Mouse (Mus musculus): Measurements from ENCODE around the gene Uox. TPM values are rescaled to one million over a fixed set of nuclear protein-coding genes. Genes with fewer than 3 reads are reported as not detected.

The Uox gene
- polyA plus RNA-seq, 2 experiments from 2014 or later: not detected

DNA sequence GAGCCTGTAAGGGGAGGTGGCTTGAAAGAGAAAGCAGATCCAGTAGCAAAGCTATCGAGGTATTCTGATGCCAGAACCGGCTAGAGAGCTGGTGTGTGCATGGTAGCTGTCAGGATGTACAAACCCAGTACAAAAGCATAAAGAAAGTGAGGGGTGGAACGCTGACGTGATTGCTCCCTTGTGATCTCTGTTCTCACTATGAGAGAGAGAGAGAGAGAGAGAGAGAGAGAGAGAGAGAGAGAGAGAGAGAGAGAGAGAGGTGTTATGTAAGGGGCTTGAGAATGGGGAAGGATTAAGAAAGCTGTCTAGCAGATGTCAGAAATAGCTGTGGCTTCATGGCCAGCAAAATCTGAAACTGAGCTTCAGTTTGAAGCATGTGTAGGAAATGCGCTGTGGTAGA is 13.7 kb downstream of the Uox start:
- peak; percentile 57 for ATAC-seq

DNA sequence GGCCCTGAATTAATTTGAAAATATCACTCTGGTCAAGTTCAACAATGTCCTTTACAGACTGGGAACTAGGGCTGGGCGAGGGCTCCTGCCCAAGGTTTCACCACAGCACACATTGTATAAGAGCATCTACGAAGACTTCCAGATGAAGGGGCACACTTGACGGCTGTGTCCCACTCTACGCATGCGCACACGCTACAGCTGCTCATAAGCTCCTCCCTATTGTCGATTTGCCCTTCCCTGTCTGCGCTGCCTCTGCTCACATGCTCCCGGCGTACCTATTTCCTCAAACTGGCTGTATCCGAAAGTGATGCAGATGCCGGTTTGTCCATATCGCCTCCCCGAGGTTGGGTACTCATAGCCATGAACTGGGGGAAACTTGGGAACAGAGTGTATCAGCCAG is 16.4 kb downstream of the Uox start:
- no peak for ATAC-seq

DNA sequence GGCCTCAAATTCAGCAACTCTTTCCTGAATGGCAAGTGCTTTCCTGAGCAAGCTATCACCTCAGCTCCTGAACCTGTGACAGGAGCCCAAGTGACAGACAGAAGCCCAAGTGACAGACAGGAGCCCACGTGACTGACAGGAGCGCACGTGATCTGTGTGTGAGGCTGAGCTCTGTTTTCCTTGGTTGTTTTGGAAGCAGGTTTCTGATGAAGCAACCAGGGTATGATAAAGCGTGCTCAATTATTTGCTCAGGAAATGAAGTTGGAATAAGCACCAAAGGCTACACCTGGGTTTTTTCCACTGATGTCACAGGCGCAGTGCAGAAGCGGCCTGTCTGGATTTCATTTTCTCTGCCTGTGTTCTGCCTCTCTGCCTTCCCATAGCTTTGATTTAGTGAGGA is 19.3 kb downstream of the Uox start:
- no peak for ATAC-seq

DNA sequence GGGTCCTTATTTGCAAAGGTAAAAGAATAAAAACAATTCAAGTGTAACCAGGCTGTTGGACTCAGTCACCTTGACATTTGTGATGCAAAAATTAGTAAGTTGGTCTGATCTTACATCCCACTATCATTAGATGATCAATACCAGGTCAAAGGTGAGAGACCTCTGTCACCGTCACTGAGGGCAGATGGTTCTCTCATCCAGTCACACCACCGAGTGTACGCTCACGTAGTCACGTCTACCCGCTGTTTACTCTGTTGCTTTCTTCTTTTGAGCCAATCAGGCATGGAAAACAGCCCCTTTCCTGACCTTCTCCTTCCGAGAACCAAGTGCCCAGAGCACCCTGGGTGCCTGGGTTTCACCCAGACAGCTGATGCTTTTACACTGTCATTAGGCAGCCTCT is 20.9 kb downstream of the Uox start:
- no peak for ATAC-seq

DNA sequence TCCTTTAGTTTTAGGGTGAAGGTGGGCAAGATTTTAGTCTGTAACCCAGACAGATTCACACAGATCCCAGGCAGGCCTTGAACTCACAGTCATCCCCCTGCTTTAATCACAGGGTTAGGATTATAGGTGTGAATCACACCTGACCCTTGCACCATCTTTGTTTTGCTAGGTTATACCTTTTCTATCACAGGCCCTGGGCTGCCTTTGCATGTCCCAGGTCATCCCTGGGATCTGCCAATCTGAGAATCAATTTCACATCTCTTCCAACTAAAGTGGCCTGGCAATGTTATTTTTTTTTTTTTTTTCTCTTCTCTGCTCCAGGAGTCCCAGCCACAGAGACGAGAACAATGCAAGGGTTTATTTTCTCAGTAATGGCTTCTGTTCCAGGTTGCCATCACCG is 21.4 kb downstream of the Uox start:
- no peak for ATAC-seq

DNA sequence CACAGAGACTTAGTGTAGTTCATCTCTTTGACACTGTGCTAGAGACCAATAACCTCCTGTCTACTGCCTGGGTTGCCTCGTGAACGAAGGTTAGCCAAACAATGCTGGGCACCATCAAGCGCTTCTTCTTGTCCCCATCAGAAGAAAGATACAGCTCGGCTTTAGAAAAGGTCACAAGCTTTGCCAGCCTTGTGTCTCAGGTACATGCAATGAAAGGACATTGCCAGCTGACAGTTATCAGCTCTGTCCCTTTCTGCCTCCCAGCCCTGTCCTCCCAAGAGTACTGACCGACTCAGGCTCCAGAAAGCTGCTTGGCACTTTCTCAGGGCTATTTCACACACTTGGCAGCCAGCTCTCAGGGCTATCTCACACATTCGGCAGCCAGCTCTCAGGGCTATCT is 25.2 kb downstream of the Uox start:
- no peak for ATAC-seq

DNA sequence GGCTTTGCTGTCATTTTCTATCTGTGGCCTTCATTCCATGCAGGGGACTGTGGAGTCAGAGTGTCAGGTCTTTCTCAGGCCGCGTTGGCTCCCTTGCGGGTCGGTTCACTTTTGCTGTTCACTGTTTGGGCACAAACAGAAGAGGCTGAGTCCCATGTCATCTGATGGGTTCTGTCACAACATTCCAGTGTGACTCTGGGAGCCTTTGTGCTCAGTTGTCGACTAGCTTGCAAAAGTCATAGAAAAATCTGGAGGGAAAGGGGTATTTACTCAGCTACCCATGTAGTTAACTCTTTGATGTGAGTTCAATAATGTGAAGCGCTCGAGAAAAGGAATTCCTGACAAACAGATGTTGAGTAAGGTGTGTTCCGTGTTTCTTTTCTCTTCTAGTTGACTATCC is 26.2 kb downstream of the Uox start:
- no peak for ATAC-seq

DNA sequence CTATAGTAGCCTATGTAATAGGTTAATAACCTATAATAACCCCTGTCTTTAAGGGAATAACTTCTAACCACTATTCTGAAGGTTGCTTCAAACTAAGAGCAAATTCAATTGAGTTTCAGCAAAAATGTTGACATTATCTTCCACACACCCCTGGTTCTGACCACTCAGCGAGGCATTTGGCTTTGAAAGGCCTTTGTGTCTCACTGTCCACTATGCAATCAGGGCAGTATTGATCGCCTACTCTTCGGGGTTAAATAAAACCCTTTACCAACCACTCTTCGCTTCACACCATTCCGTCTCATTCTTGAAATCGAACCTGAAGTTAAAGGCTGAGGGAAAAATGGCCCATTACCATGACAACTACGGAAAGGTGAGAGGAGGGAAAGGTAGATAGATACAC is 26.6 kb downstream of the Uox start:
- no peak for ATAC-seq

DNA sequence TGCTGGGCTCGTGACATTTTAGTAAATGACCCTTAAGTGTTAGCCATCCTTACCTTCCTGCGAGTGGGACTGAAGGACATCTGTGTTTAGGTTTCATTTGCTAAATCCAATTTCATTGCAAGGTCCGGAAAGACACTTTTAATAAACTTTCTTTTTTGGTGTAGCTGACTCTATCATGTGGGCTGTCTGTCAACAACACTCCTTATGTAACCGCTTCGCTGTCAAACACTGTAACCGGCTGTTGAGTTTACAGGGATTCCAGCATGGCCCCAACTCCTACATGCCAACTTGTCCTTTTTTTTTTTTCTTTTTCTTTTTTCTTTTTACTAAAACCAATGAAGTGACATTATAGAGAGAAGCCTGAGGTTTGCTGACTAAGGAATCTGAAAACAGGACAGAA is 28.2 kb downstream of the Uox start:
- ATAC-seq: no peak

DNA sequence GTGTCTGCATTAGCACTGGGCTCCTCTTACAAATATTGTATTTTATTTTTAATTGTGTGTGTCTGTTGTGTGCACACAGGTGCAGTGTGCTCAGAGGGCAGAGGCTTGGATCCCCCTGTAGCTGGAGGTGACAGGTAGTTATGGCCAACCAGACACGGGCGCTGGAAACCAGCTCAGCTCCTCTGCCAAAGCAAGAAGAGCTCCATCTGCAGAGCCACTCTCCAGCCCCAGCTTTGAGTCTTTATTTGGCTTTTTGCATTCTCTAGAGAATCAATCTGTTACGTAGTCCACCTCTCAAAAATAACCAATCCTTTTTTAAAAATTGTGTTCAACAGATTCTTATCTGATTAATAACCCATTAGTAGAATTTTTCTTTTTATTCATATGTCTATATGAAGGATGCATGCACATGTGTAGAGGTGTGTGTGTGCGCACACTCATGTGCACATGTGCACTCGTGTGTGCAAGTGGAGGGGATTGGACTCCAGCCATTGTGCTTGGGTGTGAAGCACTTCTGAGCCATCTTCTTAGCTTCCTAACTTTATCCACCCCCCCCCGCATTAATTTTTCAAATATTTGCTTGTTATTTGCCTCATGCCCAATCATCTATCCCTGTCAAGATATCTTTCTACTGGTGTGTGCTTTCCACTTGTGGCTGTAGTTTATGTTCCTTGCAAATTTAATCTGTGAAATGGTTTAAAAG is 29.1 kb downstream of the Uox start:
- no peak for ATAC-seq

DNA sequence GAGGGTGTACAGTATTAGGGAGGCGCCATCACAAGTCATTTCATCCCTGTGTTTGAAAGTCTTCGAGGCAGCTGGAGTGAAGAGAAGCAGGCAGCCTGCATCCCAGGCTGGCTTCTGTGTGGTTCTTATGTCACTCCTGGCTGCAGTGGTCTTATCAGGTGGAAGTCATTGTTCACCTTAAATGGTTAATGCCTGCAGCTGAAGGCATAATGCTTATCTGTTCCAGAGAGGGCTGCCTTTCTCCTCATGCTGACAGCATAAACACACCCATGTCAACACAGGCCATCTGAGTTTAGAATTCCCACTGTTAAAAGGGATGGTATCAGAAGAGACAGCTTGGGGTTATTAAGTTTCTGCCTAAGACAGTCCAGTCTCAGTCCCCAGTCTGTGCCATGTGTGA is 31.0 kb downstream of the Uox start:
- ATAC-seq: no peak

DNA sequence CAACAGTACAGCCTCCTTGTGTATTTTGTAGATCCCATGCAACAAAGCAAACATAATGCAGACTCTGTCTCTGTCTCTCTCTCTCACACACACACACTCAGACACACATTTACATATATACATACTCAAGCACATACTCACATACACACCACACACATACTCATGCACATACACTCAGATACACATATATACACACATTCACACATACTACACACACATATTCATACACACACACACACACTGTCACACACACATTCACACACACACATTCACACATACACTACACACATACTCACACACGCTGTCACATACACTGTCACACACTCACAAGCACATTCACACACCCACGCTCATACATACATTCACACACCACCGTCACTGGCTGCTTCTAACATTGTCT is 32.3 kb downstream of the Uox start:
- no peak for ATAC-seq

DNA sequence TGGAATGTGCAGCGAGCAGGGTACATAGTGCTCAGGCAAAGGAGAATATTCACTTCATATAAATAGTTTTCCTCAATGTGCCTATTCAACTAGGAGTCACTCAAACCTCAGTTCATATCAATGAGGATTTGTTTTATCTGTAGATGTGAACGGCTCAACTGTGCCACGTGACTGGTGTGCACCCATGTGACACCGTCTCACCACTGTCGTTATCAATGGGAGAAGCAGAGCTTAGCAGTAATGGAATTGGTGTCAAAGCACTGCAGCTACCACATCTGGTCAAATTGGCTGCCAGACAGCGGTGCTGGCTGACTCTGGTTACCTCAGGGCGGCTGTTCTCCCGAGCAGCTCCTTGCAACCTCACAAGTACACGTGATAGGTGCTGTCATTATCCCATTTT is 34.4 kb downstream of the Uox start:
- ATAC-seq: no peak

DNA sequence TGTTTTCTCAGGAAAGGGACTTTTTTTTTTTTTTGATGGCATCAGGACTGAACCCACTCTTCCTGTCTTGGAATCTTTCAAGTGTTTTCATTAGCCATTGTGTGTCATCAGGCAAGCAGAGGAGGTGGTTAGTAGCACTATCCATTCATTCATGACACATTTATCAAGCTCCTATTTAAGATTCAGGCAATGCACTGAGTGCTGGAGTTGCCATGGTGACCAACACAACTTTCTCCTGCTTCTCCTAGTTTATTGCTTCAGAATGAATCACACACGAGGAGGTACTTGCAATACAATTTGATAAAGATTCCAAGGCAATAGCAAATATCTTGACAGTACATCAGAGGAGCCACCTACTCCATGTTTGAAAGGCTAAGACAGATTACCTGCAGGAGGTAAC is 37.1 kb downstream of the Uox start:
- ATAC-seq: no peak

DNA sequence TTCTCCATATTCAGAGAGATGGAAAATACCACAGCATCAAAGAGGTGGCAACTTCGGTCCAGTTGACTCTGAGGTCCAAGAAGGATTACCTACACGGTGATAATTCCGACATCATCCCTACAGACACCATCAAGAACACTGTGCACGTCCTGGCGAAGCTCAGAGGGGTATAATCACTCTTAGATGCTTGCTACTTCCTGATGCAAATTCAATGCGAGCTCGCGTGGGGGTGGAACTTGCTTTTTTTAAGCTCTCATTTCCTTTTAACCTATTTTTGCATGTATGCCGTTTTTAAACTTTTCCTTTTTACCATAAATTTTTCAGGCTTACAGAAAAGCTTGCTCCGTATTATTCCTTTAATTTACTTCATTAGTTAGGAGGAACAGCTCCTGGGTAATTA is 40.1 kb downstream of the Uox start:
- ATAC-seq: no peak

DNA sequence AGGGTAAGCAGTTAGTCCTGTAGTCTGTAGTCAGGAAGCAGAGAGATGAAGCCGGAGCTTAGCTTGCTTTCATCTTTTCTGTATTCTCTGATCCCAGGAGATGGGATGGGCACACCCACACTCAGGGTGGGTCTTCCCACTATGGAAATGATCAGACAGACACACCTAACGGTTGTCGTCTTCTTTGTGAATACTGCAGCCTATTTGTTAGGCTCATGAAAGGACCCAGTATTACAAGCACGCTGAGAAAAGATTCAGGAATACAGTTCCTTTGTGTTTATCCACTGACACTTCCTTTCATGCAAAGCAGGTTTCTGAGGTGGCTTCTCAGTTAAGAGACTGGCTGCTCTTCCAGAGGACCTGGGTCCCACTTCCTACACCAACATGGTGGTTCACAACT is 41.0 kb downstream of the Uox start:
- ATAC-seq: no peak

DNA sequence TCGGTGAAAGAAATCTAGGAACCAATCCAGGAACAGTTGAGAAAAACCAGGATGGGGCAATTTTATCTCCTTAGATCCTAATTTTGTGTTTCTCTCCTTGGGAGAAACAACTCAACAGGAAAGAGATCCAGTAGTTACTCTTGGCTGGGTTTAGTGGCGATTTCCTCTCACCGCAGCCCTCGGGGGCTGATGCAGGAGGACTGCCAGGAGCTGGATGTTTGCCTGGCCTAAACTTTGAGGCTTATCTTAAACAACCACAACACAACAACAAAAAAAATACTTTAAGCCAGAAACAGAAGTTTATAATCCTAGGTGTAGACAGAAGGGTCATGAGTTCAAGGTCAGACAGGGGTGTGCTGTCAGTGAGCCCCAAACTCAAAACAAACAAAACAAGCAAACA is 41.6 kb downstream of the Uox start:
- ATAC-seq: no peak

DNA sequence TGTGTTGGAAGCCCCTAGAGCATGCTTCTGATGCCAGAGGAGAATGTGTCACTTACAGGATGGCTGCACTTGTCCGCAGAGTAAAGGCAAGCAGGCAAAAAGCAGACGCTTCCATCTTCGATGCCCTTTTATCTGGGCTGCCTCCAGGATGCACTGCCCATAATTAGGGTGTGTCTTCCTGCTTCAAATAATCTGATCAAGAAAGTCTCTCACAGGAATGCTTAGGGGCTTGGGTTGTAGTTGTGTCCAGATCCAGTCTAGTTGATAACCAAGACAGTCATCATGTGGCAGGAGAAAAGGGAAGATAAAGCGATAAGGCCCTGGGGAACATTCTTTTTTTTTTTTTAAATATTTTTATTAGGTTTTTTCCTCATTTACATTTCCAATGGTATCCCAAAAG is 45.3 kb downstream of the Uox start, which contains the start of gene Dnase2b:
Dnase2b (minus strand) TSS at position 101 of the 400 bp plus-strand sequence.
- no peak for ATAC-seq

DNA sequence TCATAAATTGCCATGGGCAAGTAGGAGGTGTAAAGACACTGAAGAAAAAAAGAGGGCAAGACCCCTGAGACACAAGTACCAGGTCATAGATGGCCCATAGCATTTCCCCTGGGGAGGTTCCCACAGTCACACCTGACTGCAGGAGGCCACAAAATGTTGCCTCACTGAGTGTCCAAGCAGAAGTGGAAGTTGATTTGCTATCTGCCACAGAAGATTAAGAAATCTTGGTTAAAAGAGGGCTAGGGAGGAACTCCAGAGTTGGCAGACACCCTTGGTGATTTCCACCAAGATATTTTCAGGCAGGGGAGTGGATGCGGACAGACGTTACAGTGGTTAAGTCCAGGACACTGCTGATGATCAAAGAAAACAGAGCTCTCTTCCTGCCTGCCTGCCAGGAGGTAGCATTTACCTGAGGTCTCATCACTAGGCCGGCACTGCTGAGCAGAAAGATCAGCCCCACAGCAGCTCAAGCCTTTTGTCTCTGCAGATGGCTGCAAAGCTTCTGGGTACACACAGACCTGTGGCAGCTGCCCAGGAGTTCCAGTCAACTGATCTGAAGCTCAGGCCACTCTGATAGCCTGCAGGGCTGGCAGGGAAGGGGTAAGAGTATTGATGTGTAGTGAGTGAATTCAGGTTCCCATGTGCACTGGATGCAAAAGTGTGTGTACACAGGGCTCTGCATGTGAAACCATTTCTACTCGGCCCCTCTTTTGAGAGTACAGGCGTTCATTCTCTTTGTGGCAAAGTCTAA is 46.5 kb downstream of the Uox start:
- no peak for ATAC-seq

DNA sequence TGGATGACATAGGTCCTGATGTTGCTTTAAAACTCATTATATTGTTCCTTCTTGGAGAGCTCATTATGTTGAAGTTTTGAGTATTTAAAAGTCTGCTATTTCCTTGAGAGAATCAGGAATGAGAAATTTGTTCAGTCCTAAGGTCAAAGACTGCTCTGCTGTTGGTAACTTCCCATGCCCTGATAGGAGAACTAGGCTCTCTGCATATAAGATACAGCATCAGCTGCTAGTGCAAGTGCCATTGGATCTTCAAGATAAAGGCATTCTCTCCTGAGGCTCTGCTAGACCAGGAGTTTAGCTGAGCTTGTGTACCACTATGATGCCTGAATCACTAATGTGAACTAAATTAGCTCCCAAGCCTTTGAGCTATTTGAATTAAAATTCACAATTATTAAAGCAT is 47.7 kb downstream of the Uox start:
- ATAC-seq: no peak

DNA sequence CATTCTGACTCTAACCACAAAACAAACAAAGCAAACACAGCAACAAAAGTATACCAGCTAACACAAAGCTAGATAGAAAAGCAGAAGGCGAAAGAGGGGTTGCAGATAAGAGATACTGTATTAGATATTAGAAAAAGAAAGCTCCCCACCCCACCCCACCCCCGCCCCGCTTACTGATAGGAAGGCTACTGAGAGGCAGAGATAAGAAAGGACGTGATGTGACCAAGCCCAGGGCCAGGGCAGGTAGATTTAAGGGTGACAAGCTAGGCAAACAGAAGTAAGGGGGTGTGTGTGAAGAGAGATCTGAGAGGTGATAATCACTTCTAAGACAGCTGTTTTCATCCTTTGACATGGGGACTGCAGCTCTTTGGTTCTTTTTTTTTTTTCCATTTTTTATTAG is 48.1 kb downstream of the Uox start:
- ATAC-seq: no peak

DNA sequence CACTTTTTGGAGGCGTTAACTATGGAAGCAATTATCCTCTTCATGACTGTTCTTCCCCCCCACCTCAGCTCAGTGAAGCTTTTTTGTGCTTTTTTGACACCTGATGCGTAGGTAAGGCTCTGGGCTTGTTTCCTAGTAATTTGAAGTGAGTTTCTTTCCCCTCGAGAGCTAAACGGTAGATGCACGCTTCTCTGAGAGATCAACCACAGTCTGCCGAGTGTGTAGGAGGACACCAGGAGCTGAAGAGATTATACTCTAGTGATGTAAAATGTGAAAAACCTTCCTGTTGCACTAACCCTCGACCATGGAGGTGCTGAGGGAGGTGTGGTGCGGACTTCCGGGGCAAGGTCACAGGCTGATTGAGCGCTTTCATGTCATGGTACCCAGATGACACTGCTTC is 49.9 kb downstream of the Uox start:
- no peak for ATAC-seq

DNA sequence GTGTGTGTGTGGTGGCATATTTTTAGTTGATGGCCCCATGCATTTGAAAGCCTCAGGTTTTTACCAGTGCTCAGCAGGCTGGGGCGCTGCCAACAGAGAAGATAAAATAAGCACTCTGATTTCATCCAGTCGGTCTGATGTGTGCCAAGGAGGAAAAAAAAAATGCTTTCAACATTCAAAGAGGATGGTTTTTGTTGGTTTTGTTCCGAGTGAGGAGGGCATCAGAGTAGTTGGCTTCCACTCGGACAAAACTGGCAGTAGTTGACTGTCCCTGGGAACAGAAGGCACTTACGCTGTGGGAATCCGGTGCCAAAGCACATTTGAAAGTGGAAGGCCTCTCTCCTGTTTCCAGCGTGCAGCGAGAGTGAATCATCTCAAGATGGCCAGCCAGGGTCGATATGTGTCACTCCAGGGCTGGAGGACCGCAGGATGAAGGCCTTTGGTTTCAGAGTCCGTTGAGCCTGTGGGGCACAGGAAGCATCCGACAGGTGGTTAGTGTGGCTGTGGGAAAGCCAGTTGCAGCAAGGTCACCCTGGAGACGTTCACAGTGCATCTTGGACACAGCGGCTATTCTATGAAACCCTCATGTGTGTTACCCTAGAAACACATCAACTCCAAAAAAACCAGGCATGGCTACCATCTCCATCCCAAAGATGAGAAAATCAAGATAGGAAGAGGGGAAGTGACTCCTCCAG is 50.5 kb downstream of the Uox start:
- ATAC-seq: no peak

DNA sequence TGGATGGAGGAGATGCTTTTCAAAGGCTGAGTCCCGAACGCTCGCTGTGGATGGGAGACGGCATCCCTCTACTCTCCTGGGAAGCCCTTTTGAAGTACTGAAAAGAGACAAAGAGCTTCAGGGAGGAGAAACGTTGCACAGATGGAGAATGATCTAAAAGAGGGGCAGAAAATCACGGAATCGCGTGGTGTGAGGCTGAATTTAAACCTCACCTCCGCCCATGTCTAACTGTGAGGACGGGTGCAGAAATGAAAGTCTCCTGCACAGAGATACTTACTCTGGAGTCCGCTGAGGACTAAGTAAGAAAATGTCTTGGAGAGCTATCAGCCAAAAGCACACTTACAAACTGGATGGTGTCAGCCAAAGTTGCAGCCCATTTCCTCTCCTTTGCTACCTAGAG is 51.7 kb downstream of the Uox start:
- ATAC-seq: no peak
